Mouse (Mus musculus) midbrain, postnatal 0 days (tissue): ENCODE results near the gene Mocs2. TPM values are rescaled to one million over a fixed set of nuclear protein-coding genes. Genes with fewer than 3 reads are reported as not detected.

Experiments used
- ATAC-seq: fragments of 200-750 bp; cut with Nextera tagmentation; 2 replicates; pipeline ENCODE4 v1.8.0; 2017; ENCODE audit warnings: moderate number of reproducible peaks, mild to moderate bottlenecking, moderate TSS enrichment, moderate library complexity; ENCODE audit not compliant: low FRiP score
- DNase-seq: peaks from one replicate; pipeline ENCODE4 v3.0.0-alpha.2; 2015; ENCODE audit warnings: low spot score
- H3K27ac ChIP-seq: fragments of 300-500 bp; sonication (generic); 2 replicates; pipeline ENCODE4 v1.5.1; 2014; ENCODE audit warnings: low read depth, mild to moderate bottlenecking, low read length, mixed read lengths
- H3K27me3 ChIP-seq: fragments of 300-500 bp; sonication (generic); 2 replicates; pipeline ENCODE4 v1.6.1; 2014; ENCODE audit warnings: low read length, control low read depth, mixed read lengths; ENCODE audit not compliant: insufficient read depth
- H3K36me3 ChIP-seq: fragments of 300-500 bp; sonication (generic); 2 replicates; pipeline ENCODE4 v1.6.1; 2014; ENCODE audit warnings: low read length, control low read depth, mixed read lengths; ENCODE audit not compliant: insufficient read depth
- H3K4me1 ChIP-seq: fragments of 300-500 bp; sonication (generic); 2 replicates; pipeline ENCODE4 v1.6.1; 2014; ENCODE audit warnings: mild to moderate bottlenecking, control low read depth, antibody characterized with exemption, low read length, mixed read lengths; ENCODE audit not compliant: insufficient read depth
- H3K4me2 ChIP-seq: fragments of 300-500 bp; sonication (generic); 2 replicates; pipeline ENCODE4 v1.6.1; 2014; ENCODE audit warnings: low read depth, mild to moderate bottlenecking, low read length, mixed read lengths; ENCODE audit not compliant: poor library complexity, severe bottlenecking
- H3K4me3 ChIP-seq: fragments of 300-500 bp; sonication (generic); 2 replicates; pipeline ENCODE4 v1.5.1; 2014; ENCODE audit warnings: low read depth, mild to moderate bottlenecking, low read length, moderate library complexity
- H3K9ac ChIP-seq: fragments of 300-500 bp; sonication (generic); replicated peaks from 2 replicates; pipeline ENCODE4 v1.6.1; 2014; ENCODE audit warnings: mild to moderate bottlenecking, low read length, moderate library complexity, mixed read lengths; ENCODE audit not compliant: poor library complexity, severe bottlenecking
- H3K9me3 ChIP-seq: fragments of 300-500 bp; sonication (generic); 2 replicates; pipeline ENCODE4 v1.6.1; 2016; ENCODE audit warnings: low read length, control low read depth
- CTCF ChIP-seq: IDR thresholded peaks from 2 replicates; pipeline ENCODE4 v1.5.1; 2016; ENCODE audit warnings: antibody characterized with exemption, mild to moderate bottlenecking
- WGBS: fragments of 180-500 bp; shearing (Covaris S2); extraction: QIAGEN DNeasy Blood & Tissue Kit; methylation state at CpG from one replicate; pipeline ENCODE4 v1.1.7; 2014; 5-methylcytosine and 5-hydroxymethylcytosine counted together
- polyA plus RNA-seq: library from polyadenylated mRNA; unstranded; fragments of >200 nt; fragmentation: Nextera tagmentation; extraction: Ambion mirVana; gene quantifications from 2 replicates; pipeline ENCODE4 v1.2.1, GENCODE M21; 2015
- total RNA-seq: library from RNA; depleted of rRNA; stranded (reverse); fragments of >200 nt; gene quantifications from 2 replicates; pipeline ENCODE4 v1.2.3, GENCODE M21; 2014

Mocs2 gene
- total and polyA plus RNA-seq, 2 experiments from 2014 or later = 55.5 to 129 TPM

DNA sequence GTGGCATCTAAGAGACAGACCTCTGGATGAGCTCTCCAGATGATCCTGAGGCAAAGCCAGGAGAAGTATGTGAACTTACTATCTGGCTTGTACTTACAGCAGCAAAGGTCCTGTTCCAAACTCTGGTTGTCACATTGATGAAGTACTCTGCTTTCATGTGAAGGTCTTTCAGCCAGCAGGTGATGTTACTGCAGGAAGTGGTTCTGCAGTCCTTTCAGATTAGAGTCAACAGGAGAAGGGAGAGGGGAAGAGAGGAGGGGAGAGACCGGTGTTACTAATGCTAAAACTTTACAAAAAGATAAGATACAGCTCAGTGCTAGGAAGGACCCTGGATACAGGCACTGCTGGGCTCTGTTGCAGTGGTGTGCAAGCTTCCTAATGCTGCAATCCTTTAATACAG, 25.3 kb downstream of the Mocs2 start:
- TF ChIP-seq CTCF = no peak
- WGBS = 88% methylated on average over 1 of the region's 1 CpGs

DNA sequence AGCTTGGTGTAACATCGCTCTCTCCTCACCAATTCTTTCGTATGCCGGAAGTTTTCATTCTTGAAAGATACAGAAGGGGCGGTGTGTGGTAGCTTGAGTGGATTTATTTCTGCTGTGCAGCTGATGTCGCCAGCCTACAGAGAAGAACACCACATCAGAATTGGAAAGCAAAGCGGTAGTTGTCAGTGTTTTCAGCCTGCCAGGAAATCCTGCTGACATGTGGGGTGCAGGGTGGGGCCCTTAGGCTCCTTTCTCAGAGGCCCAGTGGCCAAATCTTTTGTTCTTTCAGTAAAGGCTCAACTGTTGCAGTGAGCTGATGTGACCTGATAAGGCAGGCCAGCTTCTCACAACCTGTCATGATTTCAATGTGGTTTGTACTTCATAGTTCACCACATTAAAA, 27.8 kb downstream of the Mocs2 start:
- no peaks in the 10 kb centered on the region for H3K36me3 ChIP-seq
- H3K4me3 ChIP-seq = no peak overlapping the region
- WGBS = 76% methylated on average over 6 of the region's 6 CpGs
- 0 out of 2 replicates have a peak, but pooled peaks cover 2% of the 10 kb centered on the region for H3K4me1 ChIP-seq
- no peak overlapping the region for H3K4me2 ChIP-seq
- no peaks in the 10 kb centered on the region for H3K27me3 ChIP-seq
- no peak for TF ChIP-seq CTCF
- DNase-seq (no peak), ATAC-seq (no peak)
- no peak overlapping the region for H3K9ac ChIP-seq
- H3K9me3 ChIP-seq = no peaks in the 10 kb centered on the region
- no peak overlapping the region for H3K27ac ChIP-seq

More for the DNA sequence above, 25.3 kb downstream of the Mocs2 start:
- Histone ChIP-seq H3K4me1 (peaks cover 4% of the 10 kb centered on the region; the same call in 1 of the 2 replicates), H3K4me2 (no peak overlapping the region), H3K27me3 (no peaks in the 10 kb centered on the region), H3K4me3 (no peak overlapping the region), H3K9ac (no peak overlapping the region), H3K36me3 (no peaks in the 10 kb centered on the region), H3K27ac (no peak overlapping the region), H3K9me3 (no peaks in the 10 kb centered on the region)
- DNase-seq (no peak), ATAC-seq (no peak)

DNA sequence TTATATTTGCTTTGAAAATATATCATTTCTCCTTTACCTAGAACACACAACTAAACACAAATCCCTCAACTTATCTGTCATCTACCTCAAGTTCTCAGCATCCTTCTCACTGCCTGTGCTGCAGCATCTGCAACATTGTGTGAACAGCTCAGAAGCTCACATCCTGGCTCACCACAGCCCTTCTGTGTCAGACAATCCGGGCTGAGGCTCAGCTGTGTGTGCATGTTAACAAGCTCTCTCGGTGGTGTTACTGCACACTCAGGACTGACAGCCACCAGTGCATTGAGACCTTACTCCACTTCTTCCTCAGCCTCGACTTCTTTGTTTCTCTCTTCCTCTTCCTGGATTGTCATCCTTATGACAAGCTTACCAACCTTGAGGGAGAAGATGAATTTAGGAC, 30.9 kb downstream of the Mocs2 start:
- Histone ChIP-seq H3K4me1 (no peaks in the 10 kb centered on the region), H3K9me3 (no peaks in the 10 kb centered on the region), H3K4me2 (no peak overlapping the region), H3K4me3 (no peak overlapping the region), H3K27me3 (no peaks in the 10 kb centered on the region), H3K36me3 (no peaks in the 10 kb centered on the region), H3K9ac (no peak overlapping the region), H3K27ac (no peak overlapping the region)
- no peak for DNase-seq
- ATAC-seq = no peak
- TF ChIP-seq CTCF = no peak
- 69% methylated on average over 3 of the region's 3 CpGs for WGBS

DNA sequence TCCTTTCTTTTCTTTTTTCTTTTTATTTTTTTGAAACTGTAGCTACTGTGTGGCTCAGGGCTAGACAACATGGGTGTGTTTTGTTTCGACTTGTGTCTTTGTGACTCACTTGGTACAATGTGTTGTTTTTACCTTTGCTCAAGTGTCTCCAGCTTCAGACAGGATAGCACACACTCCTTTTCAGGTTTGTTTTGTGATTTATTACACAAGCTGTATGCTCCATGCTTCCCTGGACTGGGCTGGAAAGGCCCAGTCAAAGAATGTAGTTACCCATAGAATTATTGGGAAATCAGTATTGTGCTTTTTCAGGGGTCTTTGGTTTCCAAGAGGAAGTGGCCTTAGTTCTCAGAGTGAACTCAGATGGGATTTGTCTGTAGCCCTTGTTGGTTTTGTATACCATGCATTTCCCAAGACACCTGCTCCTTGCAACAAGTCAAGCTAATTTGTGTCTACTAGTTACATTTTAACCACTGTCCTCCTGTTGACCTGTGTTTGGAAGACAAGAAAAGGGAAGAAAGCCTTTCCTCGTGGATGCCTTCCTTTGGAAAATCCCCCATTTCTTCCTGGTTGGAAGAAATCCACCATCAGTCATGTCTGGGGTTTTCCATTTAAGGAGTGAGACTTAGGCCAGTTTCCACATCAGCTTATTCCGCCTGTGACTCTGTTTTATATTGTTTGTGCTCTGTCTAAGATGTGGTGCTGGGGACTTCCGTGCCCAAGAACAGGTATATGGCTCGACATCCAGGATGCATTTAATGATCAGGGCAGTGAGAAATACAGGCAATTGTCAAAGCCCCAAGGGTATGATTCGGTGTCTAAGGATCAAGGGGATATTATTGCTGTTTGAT, 34.5 kb downstream of the Mocs2 start:
- H3K9me3 ChIP-seq = no peaks in the 10 kb centered on the region
- no peak for DNase-seq
- no peak for TF ChIP-seq CTCF
- no peak for ATAC-seq
- no peaks in the 10 kb centered on the region for H3K27me3 ChIP-seq
- no peaks in the 10 kb centered on the region for H3K4me1 ChIP-seq
- no peak overlapping the region for H3K9ac ChIP-seq
- WGBS = 89% methylated on average over 6 of the region's 6 CpGs
- H3K27ac ChIP-seq = no peak overlapping the region
- no peaks in the 10 kb centered on the region for H3K36me3 ChIP-seq
- H3K4me2 ChIP-seq = no peak overlapping the region
- H3K4me3 ChIP-seq = no peak overlapping the region

DNA sequence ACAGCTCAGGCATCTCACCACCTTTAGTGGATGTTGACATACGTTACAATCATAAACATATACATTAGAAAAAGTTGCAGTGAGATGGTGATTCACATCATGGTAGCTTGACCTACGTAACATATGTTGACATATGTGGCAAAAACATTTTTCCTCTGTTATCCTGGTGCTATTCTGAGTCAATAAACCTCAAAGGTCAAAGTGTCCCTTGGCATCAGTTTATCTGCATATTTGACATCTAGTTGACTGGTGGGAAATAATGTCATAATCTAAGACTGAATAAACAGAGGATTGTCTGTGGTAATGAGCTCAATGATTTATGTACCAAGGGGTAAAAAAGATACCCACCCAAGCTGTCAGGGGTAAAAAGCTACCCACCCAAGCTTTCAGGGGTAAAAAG, 35.1 kb downstream of the Mocs2 start:
- Histone ChIP-seq H3K27ac (no peak overlapping the region), H3K27me3 (no peaks in the 10 kb centered on the region), H3K36me3 (no peaks in the 10 kb centered on the region), H3K4me1 (no peaks in the 10 kb centered on the region), H3K9me3 (no peaks in the 10 kb centered on the region), H3K4me3 (no peak overlapping the region), H3K4me2 (no peak overlapping the region), H3K9ac (no peak overlapping the region)
- TF ChIP-seq CTCF = no peak
- WGBS = 94% methylated on average over 2 of the region's 2 CpGs
- ATAC-seq = no peak
- no peak for DNase-seq

DNA sequence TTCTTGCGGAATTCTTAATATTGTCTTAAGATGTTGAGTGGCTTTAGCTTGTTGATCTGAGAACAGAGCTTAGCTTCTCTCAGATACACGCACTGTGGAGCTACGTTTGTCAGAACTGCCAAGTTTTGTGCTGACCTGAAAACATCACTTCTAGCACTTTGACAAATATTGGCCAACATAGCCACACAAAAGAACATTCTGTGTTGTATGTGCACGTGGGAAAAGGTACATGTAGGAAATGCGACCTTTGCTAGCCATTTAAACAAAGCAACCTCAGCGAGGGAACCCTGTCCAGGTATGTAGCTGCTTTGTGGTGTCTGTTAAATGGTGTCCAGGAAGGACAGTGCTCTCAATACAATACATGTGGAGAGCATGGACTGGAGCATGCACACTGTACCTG, 36.0 kb downstream of the Mocs2 start:
- no peak overlapping the region for H3K4me2 ChIP-seq
- no peak overlapping the region for H3K27ac ChIP-seq
- no peak overlapping the region for H3K4me3 ChIP-seq
- ATAC-seq (no peak), DNase-seq (no peak)
- no peaks in the 10 kb centered on the region for H3K36me3 ChIP-seq
- no peak for TF ChIP-seq CTCF
- no peaks in the 10 kb centered on the region for H3K4me1 ChIP-seq
- no peak overlapping the region for H3K9ac ChIP-seq
- H3K9me3 ChIP-seq = no peaks in the 10 kb centered on the region
- 89% methylated on average over 6 of the region's 6 CpGs for WGBS
- H3K27me3 ChIP-seq = no peaks in the 10 kb centered on the region
